Comparison of ENCODE assay signal across 13 mouse cellular contexts in genomic region chr3:59131081-59131480, GRCm38 (mm10). TPM values are rescaled to one million over a fixed set of nuclear protein-coding genes. Genes with fewer than 3 reads are reported as not detected.
A peak's percentile ranks its signal among the peaks of the same experiment; 100 is the strongest.
DNase-seq lines count a peak whose midpoint lies in the region; ATAC-seq lines count a peak whose summit lies in the region.
"Had no signal": no experiment of that assay in that cellular context is flagged by ENCODE, and none has a peak within 500 bp of the region (broad histone marks: within the 10 kb centered on the region; RNA-seq: fewer than 3 reads in every experiment).

No protein-coding gene starts in this region.

- peak overlapping the region; percentile 15; the same call in 1 of the 2 replicates for H3K27ac ChIP-seq in embryonic facial prominence, embryonic 14.5 days (replicated peaks; ENCODE audit: low read depth, low read length)
- H3K27ac ChIP-seq in embryonic facial prominence, embryonic 10.5 days (replicated peaks), result no peak overlapping the region
- H3K27ac ChIP-seq: limb, embryonic 12.5 days had no signal

- H3K9me3 ChIP-seq in embryonic facial prominence, embryonic 14.5 days (ENCODE audit: control insufficient read depth, low read length), result no peaks in the 10 kb centered on the region
- H3K9me3 ChIP-seq in embryonic facial prominence, embryonic 10.5 days, result no peaks in the 10 kb centered on the region
- H3K9me3 ChIP-seq: limb, embryonic 12.5 days had no signal

- 51% methylated on average over 4 of the region's 4 CpGs for WGBS in embryonic facial prominence, embryonic 14.5 days
- 79% methylated on average over 4 of the region's 4 CpGs for WGBS in embryonic facial prominence, embryonic 10.5 days

- H3K4me1 ChIP-seq in embryonic facial prominence, embryonic 14.5 days (ENCODE audit: control insufficient read depth, insufficient read depth, low read length), result peaks cover 8% of the 10 kb centered on the region; the same call in 1 of the 2 replicates
- H3K4me1 ChIP-seq in embryonic facial prominence, embryonic 10.5 days, result 0 out of 2 replicates have a peak, but pooled peaks cover 1% of the 10 kb centered on the region
- H3K4me1 ChIP-seq: limb, embryonic 12.5 days had no signal

- H3K36me3 ChIP-seq in embryonic facial prominence, embryonic 14.5 days (ENCODE audit: control insufficient read depth, insufficient read depth, low read length), result no peaks in the 10 kb centered on the region
- H3K36me3 ChIP-seq in embryonic facial prominence, embryonic 10.5 days (replicated peaks), result no peaks in the 10 kb centered on the region
- H3K36me3 ChIP-seq: limb, embryonic 12.5 days had no signal

- no peaks in the 10 kb centered on the region for H3K27me3 ChIP-seq in embryonic facial prominence, embryonic 14.5 days (replicated peaks; ENCODE audit: control insufficient read depth, insufficient read depth, low read length)
- H3K27me3 ChIP-seq in embryonic facial prominence, embryonic 10.5 days (replicated peaks; ENCODE audit: low read depth, poor library complexity, severe bottlenecking), result no peaks in the 10 kb centered on the region
- H3K27me3 ChIP-seq: limb, embryonic 12.5 days had no signal

- H3K9ac ChIP-seq in embryonic facial prominence, embryonic 14.5 days (ENCODE audit: low read depth, low read length), result no peak overlapping the region
- H3K9ac ChIP-seq: limb, embryonic 12.5 days had no signal

- DNase-seq in embryonic facial prominence, embryonic 14.5 days (ENCODE audit: low spot score), result peak; percentile 68
- no peak for DNase-seq in embryonic facial prominence, embryonic 10.5 days (ENCODE audit: low spot score)
- peak; percentile 14 for DNase-seq in kidney, postnatal 14 days
- no peak for DNase-seq in kidney, postnatal 10 days
- peak; percentile 61 for DNase-seq in lung, postnatal 10 days
- DNase-seq in lung, postnatal 14 days, result no peak
- DNase-seq in cerebellum, adult 8-10 months, result no peak
- DNase-seq in neural tube, embryonic 10.5 days (ENCODE audit: extremely low spot score, low spot score), result no peak
- DNase-seq: cerebellum, adult 18-20 months had no signal

- ATAC-seq in embryonic facial prominence, embryonic 14.5 days (ENCODE audit: low read depth), result no peak
- ATAC-seq: forebrain, embryonic 14.5 days had no signal

- no peak overlapping the region for H3K4me2 ChIP-seq in embryonic facial prominence, embryonic 14.5 days (ENCODE audit: low read depth, low read length)
- H3K4me2 ChIP-seq: heart, embryonic 11.5 days; limb, embryonic 12.5 days had no signal

- no peak overlapping the region for H3K4me3 ChIP-seq in embryonic facial prominence, embryonic 14.5 days (ENCODE audit: low read depth, low read length)
- H3K4me3 ChIP-seq in embryonic facial prominence, embryonic 10.5 days, result no peak overlapping the region
- H3K4me3 ChIP-seq: limb, embryonic 12.5 days had no signal

RNA-seq across cellular contexts. Expression of gene P2ry14, which starts 22.3 kb away (rescaled TPM):
- 1.8 and 2.1 TPM in 2 replicates for polyA plus RNA-seq in embryonic facial prominence, embryonic 14.5 days (2014; fragmentation: Nextera tagmentation; extraction: Ambion mirVana)
- polyA plus RNA-seq in embryonic facial prominence, embryonic 10.5 days (2016; fragmentation: Nextera tagmentation; extraction: Ambion mirVana), result 1.6 and 1.8 TPM in 2 replicates

RNA-seq across cellular contexts. Expression of gene Gpr171, which starts 29.5 kb away (rescaled TPM):
- polyA plus RNA-seq in embryonic facial prominence, embryonic 14.5 days (2014; fragmentation: Nextera tagmentation; extraction: Ambion mirVana), result 0.80 and 1.1 TPM in 2 replicates
- polyA plus RNA-seq in embryonic facial prominence, embryonic 10.5 days (2016; fragmentation: Nextera tagmentation; extraction: Ambion mirVana), result 1.1 TPM in 2 replicates
- polyA plus RNA-seq: brain, embryonic 14.5 days had no signal

Comparison
In these comparisons a context has a peak if more than half of its experiments do, and no peak if none do; other contexts are left out.
1. DNase-seq: peak in embryonic facial prominence, embryonic 14.5 days (single experiment), kidney, postnatal 14 days (single experiment) and lung, postnatal 10 days (single experiment); none in embryonic facial prominence, embryonic 10.5 days (single experiment), kidney, postnatal 10 days (single experiment), lung, postnatal 14 days (single experiment), cerebellum, adult 8-10 months (single experiment) and neural tube, embryonic 10.5 days (single experiment).